ENCODE assay signal across 11 mouse cellular contexts in genomic region chr7:19341250-19341649, GRCm38 (mm10). TPM values are rescaled to one million over a fixed set of nuclear protein-coding genes. Genes with fewer than 3 reads are reported as not detected.
A peak's percentile ranks its signal among the peaks of the same experiment; 100 is the strongest.
DNase-seq lines count a peak whose midpoint lies in the region; ATAC-seq and TF ChIP-seq lines count a peak whose summit lies in the region.
"Had no signal": no experiment of that assay in that cellular context is flagged by ENCODE, and none has a peak within 500 bp of the region (broad histone marks: within the 10 kb centered on the region; RNA-seq: fewer than 3 reads in every experiment).

No protein-coding gene starts in this region.

- H3K4me2 ChIP-seq in lung, embryonic 14.5 days = peak overlapping the region; percentile 94
- peak overlapping the region; percentile 97 for H3K4me2 ChIP-seq in forebrain, embryonic 12.5 days
- peak overlapping the region; percentile 72 for H3K4me2 ChIP-seq in intestine, embryonic 14.5 days (ENCODE audit: low read length)
- peak overlapping the region; percentile 98 for H3K4me2 ChIP-seq in neural tube, embryonic 15.5 days

- no peaks in the 10 kb centered on the region; the same call in 1 of the 2 replicates for H3K4me1 ChIP-seq in lung, embryonic 14.5 days (ENCODE audit: insufficient read depth)
- H3K4me1 ChIP-seq in forebrain, embryonic 12.5 days = peaks cover 31% of the 10 kb centered on the region
- peaks cover 24% of the 10 kb centered on the region for H3K4me1 ChIP-seq in intestine, embryonic 14.5 days (replicated peaks; ENCODE audit: control insufficient read depth, insufficient read depth, low read length)
- H3K4me1 ChIP-seq in neural tube, embryonic 15.5 days = peaks cover 42% of the 10 kb centered on the region

- H3K36me3 ChIP-seq in lung, embryonic 14.5 days (ENCODE audit: insufficient read depth) = no peaks in the 10 kb centered on the region
- no peaks in the 10 kb centered on the region for H3K36me3 ChIP-seq in forebrain, embryonic 12.5 days (replicated peaks)
- no peaks in the 10 kb centered on the region for H3K36me3 ChIP-seq in intestine, embryonic 14.5 days (ENCODE audit: control insufficient read depth, insufficient read depth, low read length)
- no peaks in the 10 kb centered on the region for H3K36me3 ChIP-seq in neural tube, embryonic 15.5 days

- WGBS in lung, embryonic 14.5 days = 21% methylated on average over 10 of the region's 10 CpGs
- 19% methylated on average over 10 of the region's 10 CpGs for WGBS in forebrain, embryonic 12.5 days
- WGBS in intestine, embryonic 14.5 days = 21% methylated on average over 10 of the region's 10 CpGs
- 21% methylated on average over 10 of the region's 10 CpGs for WGBS in neural tube, embryonic 15.5 days

- H3K27ac ChIP-seq in lung, embryonic 14.5 days (ENCODE audit: low read depth) = no peak overlapping the region
- no peak overlapping the region for H3K27ac ChIP-seq in forebrain, embryonic 12.5 days
- peak overlapping the region; percentile 5; the same call in 1 of the 2 replicates for H3K27ac ChIP-seq in intestine, embryonic 14.5 days (ENCODE audit: low read depth)
- H3K27ac ChIP-seq in neural tube, embryonic 15.5 days (replicated peaks) = no peak overlapping the region
- H3K27ac ChIP-seq: liver, embryonic 14.5 days had no signal

- H3K9me3 ChIP-seq in lung, embryonic 14.5 days (ENCODE audit: low read depth, low read length) = no peaks in the 10 kb centered on the region
- no peaks in the 10 kb centered on the region for H3K9me3 ChIP-seq in forebrain, embryonic 12.5 days
- H3K9me3 ChIP-seq in intestine, embryonic 14.5 days (ENCODE audit: control insufficient read depth, low read length) = no peaks in the 10 kb centered on the region
- H3K9me3 ChIP-seq in neural tube, embryonic 15.5 days (replicated peaks) = no peaks in the 10 kb centered on the region

- no peak for ATAC-seq in lung, embryonic 14.5 days (ENCODE audit: insufficient read depth)
- no peak for ATAC-seq in forebrain, embryonic 12.5 days (ENCODE audit: low FRiP score)
- ATAC-seq in intestine, embryonic 14.5 days (replicated peaks; ENCODE audit: low FRiP score, low TSS enrichment, low read depth) = no peak
- no peak for ATAC-seq in neural tube, embryonic 15.5 days (ENCODE audit: low FRiP score)
- no peak for ATAC-seq in megakaryocyte, adult 5-6 weeks (ENCODE audit: poor library complexity, severe bottlenecking)
- no peak for ATAC-seq in megakaryocyte progenitor cell, adult 5-6 weeks (replicated peaks; ENCODE audit: poor library complexity)

- no peak for DNase-seq in lung, embryonic 14.5 days
- DNase-seq in lung, postnatal 25 days (ENCODE audit: low spot score) = no peak
- no peak for DNase-seq in intestine, embryonic 14.5 days (ENCODE audit: low spot score)
- no peak for DNase-seq in adrenal gland, adult 8-10 months
- DNase-seq: kidney, adult 11 months; thymus, adult 18-20 months had no signal

- H3K4me3 ChIP-seq in lung, embryonic 14.5 days (ENCODE audit: low read depth, low read length) = peak overlapping the region; percentile 47; the same call in 1 of the 2 replicates
- peak overlapping the region; percentile 55; the same call in 1 of the 2 replicates for H3K4me3 ChIP-seq in forebrain, embryonic 12.5 days (replicated peaks)
- H3K4me3 ChIP-seq in intestine, embryonic 14.5 days (ENCODE audit: low read depth, low read length) = peak overlapping the region; percentile 41
- H3K4me3 ChIP-seq in neural tube, embryonic 15.5 days (replicated peaks) = peak overlapping the region; percentile 49

- TF ChIP-seq CTCF in lung, embryonic 14.5 days (IDR thresholded peaks at IDR 0.05; ENCODE audit: low read depth) = no peak

- peaks cover 12% of the 10 kb centered on the region for H3K27me3 ChIP-seq in lung, embryonic 14.5 days (ENCODE audit: insufficient read depth, low read length)
- H3K27me3 ChIP-seq in forebrain, embryonic 12.5 days = peaks cover 30% of the 10 kb centered on the region
- H3K27me3 ChIP-seq in intestine, embryonic 14.5 days (replicated peaks; ENCODE audit: control insufficient read depth, insufficient read depth, low read length) = 0 out of 2 replicates have a peak, but pooled peaks cover 11% of the 10 kb centered on the region
- H3K27me3 ChIP-seq in neural tube, embryonic 15.5 days (replicated peaks) = peaks cover 19% of the 10 kb centered on the region

- no peak overlapping the region; the same call in 1 of the 2 replicates for H3K9ac ChIP-seq in lung, embryonic 14.5 days
- H3K9ac ChIP-seq in forebrain, embryonic 12.5 days = no peak overlapping the region
- H3K9ac ChIP-seq in intestine, embryonic 14.5 days (ENCODE audit: low read length) = no peak overlapping the region; the same call in 1 of the 2 replicates
- H3K9ac ChIP-seq in neural tube, embryonic 15.5 days (replicated peaks) = no peak overlapping the region
- H3K9ac ChIP-seq: liver, embryonic 14.5 days had no signal

RNA-seq across cellular contexts. Expression of gene Ercc1, which starts 3.3 kb away (rescaled TPM):
- polyA plus RNA-seq in lung, embryonic 14.5 days (2014; fragmentation: Nextera tagmentation; extraction: Ambion mirVana) = 88.6 and 90.5 TPM in 2 replicates
- 89.7 and 100 TPM in 2 replicates for polyA plus RNA-seq in forebrain, embryonic 12.5 days (2016; fragmentation: Nextera tagmentation; extraction: Ambion mirVana)
- polyA plus RNA-seq in intestine, embryonic 14.5 days (2014; fragmentation: Nextera tagmentation; extraction: Ambion mirVana) = 71.8 and 82.9 TPM in 2 replicates
- polyA plus RNA-seq in neural tube, embryonic 15.5 days (2015; fragmentation: Nextera tagmentation; extraction: Ambion mirVana) = 78.5 and 93.5 TPM in 2 replicates
- 18.9 and 26.4 TPM in 2 replicates for total RNA-seq in megakaryocyte, adult 5-6 weeks (2015)
- total RNA-seq in megakaryocyte, adult 5-6 weeks (2017) = 17.5 and 21.4 TPM in 2 replicates
- total RNA-seq in megakaryocyte progenitor cell, adult 5-6 weeks (2015) = 26.5 and 32.3 TPM in 2 replicates
- 24.4 and 29.8 TPM in 2 replicates for total RNA-seq in megakaryocyte progenitor cell, adult 5-6 weeks (2017)
- 10 to 100 TPM; 32.4 to 56.3 (median 41.6) TPM for total RNA-seq in adrenal gland, adult 8-10 months (2022)

RNA-seq across cellular contexts. Expression of gene Cd3eap, which starts 18.0 kb away (rescaled TPM):
- 21.3 and 24.2 TPM in 2 replicates for polyA plus RNA-seq in lung, embryonic 14.5 days (2014; fragmentation: Nextera tagmentation; extraction: Ambion mirVana)
- 24.7 and 24.8 TPM in 2 replicates for polyA plus RNA-seq in forebrain, embryonic 12.5 days (2016; fragmentation: Nextera tagmentation; extraction: Ambion mirVana)
- polyA plus RNA-seq in intestine, embryonic 14.5 days (2014; fragmentation: Nextera tagmentation; extraction: Ambion mirVana) = 23.9 and 25.8 TPM in 2 replicates
- 22.2 and 23.0 TPM in 2 replicates for polyA plus RNA-seq in neural tube, embryonic 15.5 days (2015; fragmentation: Nextera tagmentation; extraction: Ambion mirVana)
- 3.4 TPM in 2 replicates for total RNA-seq in megakaryocyte, adult 5-6 weeks (2015)
- 9.0 and 11.5 TPM in 2 replicates for total RNA-seq in megakaryocyte, adult 5-6 weeks (2017)
- total RNA-seq in megakaryocyte progenitor cell, adult 5-6 weeks (2015) = 11.1 and 13.6 TPM in 2 replicates
- total RNA-seq in megakaryocyte progenitor cell, adult 5-6 weeks (2017) = 24.8 and 27.4 TPM in 2 replicates
- 10 to 100 TPM; 12.9 to 15.2 (median 13.5) TPM for total RNA-seq in adrenal gland, adult 8-10 months (2022)

RNA-seq across cellular contexts. Expression of gene Ppp1r13l, which starts 18.3 kb away (rescaled TPM):
- polyA plus RNA-seq in lung, embryonic 14.5 days (2014; fragmentation: Nextera tagmentation; extraction: Ambion mirVana) = 5.4 and 7.9 TPM in 2 replicates
- 4.8 and 5.3 TPM in 2 replicates for polyA plus RNA-seq in forebrain, embryonic 12.5 days (2016; fragmentation: Nextera tagmentation; extraction: Ambion mirVana)
- 4.4 and 4.9 TPM in 2 replicates for polyA plus RNA-seq in intestine, embryonic 14.5 days (2014; fragmentation: Nextera tagmentation; extraction: Ambion mirVana)
- 1.9 and 2.1 TPM in 2 replicates for polyA plus RNA-seq in neural tube, embryonic 15.5 days (2015; fragmentation: Nextera tagmentation; extraction: Ambion mirVana)
- total RNA-seq in megakaryocyte, adult 5-6 weeks (2015) = 4.1 and 4.2 TPM in 2 replicates
- 0.45 TPM in 1 of 2 replicates, not detected in the other for total RNA-seq in megakaryocyte, adult 5-6 weeks (2017)
- 6.3 and 7.2 TPM in 2 replicates for total RNA-seq in megakaryocyte progenitor cell, adult 5-6 weeks (2015)
- total RNA-seq in megakaryocyte progenitor cell, adult 5-6 weeks (2017) = 0.74 and 1.2 TPM in 2 replicates
- total RNA-seq in adrenal gland, adult 8-10 months (2022) = 10 to 100 TPM in 1 of 4 experiments, 1 to 10 TPM in 3; 6.4 to 12.5 (median 8.4) TPM

RNA-seq across cellular contexts. Expression of gene Fosb, which starts 31.4 kb away (rescaled TPM):
- not detected in 2 replicates for polyA plus RNA-seq in lung, embryonic 14.5 days (2014; fragmentation: Nextera tagmentation; extraction: Ambion mirVana)
- polyA plus RNA-seq in forebrain, embryonic 12.5 days (2016; fragmentation: Nextera tagmentation; extraction: Ambion mirVana) = 0.24 TPM in 1 of 2 replicates, not detected in the other
- polyA plus RNA-seq in intestine, embryonic 14.5 days (2014; fragmentation: Nextera tagmentation; extraction: Ambion mirVana) = 0.08 and 0.49 TPM in 2 replicates
- 0.09 and 0.18 TPM in 2 replicates for polyA plus RNA-seq in neural tube, embryonic 15.5 days (2015; fragmentation: Nextera tagmentation; extraction: Ambion mirVana)
- 24.0 and 25.4 TPM in 2 replicates for total RNA-seq in megakaryocyte, adult 5-6 weeks (2015)
- total RNA-seq in megakaryocyte, adult 5-6 weeks (2017) = 26.9 and 30.4 TPM in 2 replicates
- total RNA-seq in megakaryocyte progenitor cell, adult 5-6 weeks (2015) = 18.2 and 28.4 TPM in 2 replicates
- total RNA-seq in megakaryocyte progenitor cell, adult 5-6 weeks (2017) = 12.7 and 13.2 TPM in 2 replicates
- total RNA-seq in adrenal gland, adult 8-10 months (2022) = 1 to 10 TPM; 1.6 to 9.4 (median 5.6) TPM

RNA-seq across cellular contexts. Expression of gene Ercc2, which starts 40.6 kb away (rescaled TPM):
- polyA plus RNA-seq in lung, embryonic 14.5 days (2014; fragmentation: Nextera tagmentation; extraction: Ambion mirVana) = 11.4 and 12.1 TPM in 2 replicates
- polyA plus RNA-seq in forebrain, embryonic 12.5 days (2016; fragmentation: Nextera tagmentation; extraction: Ambion mirVana) = 23.3 and 23.7 TPM in 2 replicates
- polyA plus RNA-seq in intestine, embryonic 14.5 days (2014; fragmentation: Nextera tagmentation; extraction: Ambion mirVana) = 11.3 and 13.3 TPM in 2 replicates
- 21.6 and 22.2 TPM in 2 replicates for polyA plus RNA-seq in neural tube, embryonic 15.5 days (2015; fragmentation: Nextera tagmentation; extraction: Ambion mirVana)
- total RNA-seq in megakaryocyte, adult 5-6 weeks (2015) = 4.9 and 5.7 TPM in 2 replicates
- 12.6 and 19.2 TPM in 2 replicates for total RNA-seq in megakaryocyte, adult 5-6 weeks (2017)
- total RNA-seq in megakaryocyte progenitor cell, adult 5-6 weeks (2015) = 10.7 and 11.2 TPM in 2 replicates
- 26.5 and 31.6 TPM in 2 replicates for total RNA-seq in megakaryocyte progenitor cell, adult 5-6 weeks (2017)
- total RNA-seq in adrenal gland, adult 8-10 months (2022) = 10 to 100 TPM; 31.0 to 44.8 (median 39.2) TPM
